Mouse (Mus musculus): ENCODE results near the gene G6pc3. TPM values are rescaled to one million over a fixed set of nuclear protein-coding genes. Genes with fewer than 3 reads are reported as not detected.

The G6pc3 gene
- total RNA-seq, 1 experiment from 2014 or later = 6.1 TPM

- peak; percentile 63 for ATAC-seq (replicated peaks; ENCODE audit: insufficient number of reproducible peaks, low FRiP score, low TSS enrichment, poor library complexity, severe bottlenecking)
These were observed 4.5 kb upstream of the G6pc3 start, which contains the start of gene Lsm12 for GRCm38 (mm10) chr11:102184646-102185495. Gene Lsm12 (minus strand): TSS chr11:102185296.

GRCm38 (mm10) chr11:102185677-102186076, 3.7 kb upstream of the G6pc3 start:
- no peak for ATAC-seq (replicated peaks; ENCODE audit: insufficient number of reproducible peaks, low FRiP score, low TSS enrichment, poor library complexity, severe bottlenecking)

GRCm38 (mm10) chr11:102186235-102186634, 3.2 kb upstream of the G6pc3 start:
- ATAC-seq (replicated peaks; ENCODE audit: insufficient number of reproducible peaks, low FRiP score, low TSS enrichment, poor library complexity, severe bottlenecking) = no peak

GRCm38 (mm10) chr11:102188980-102189379, 440 bp upstream of the G6pc3 start:
- no peak for ATAC-seq (replicated peaks; ENCODE audit: insufficient number of reproducible peaks, low FRiP score, low TSS enrichment, poor library complexity, severe bottlenecking)

GRCm38 (mm10) chr11:102190848-102191247, 1.4 kb downstream of the G6pc3 start:
- no peak for ATAC-seq (replicated peaks; ENCODE audit: insufficient number of reproducible peaks, low FRiP score, low TSS enrichment, poor library complexity, severe bottlenecking)

- ATAC-seq (replicated peaks; ENCODE audit: insufficient number of reproducible peaks, low FRiP score, low TSS enrichment, poor library complexity, severe bottlenecking) = no peak
These were observed 4.4 kb downstream of the G6pc3 start for GRCm38 (mm10) chr11:102193657-102194440.

GRCm38 (mm10) chr11:102196018-102196797, 6.8 kb downstream of the G6pc3 start:
- no peak for ATAC-seq (replicated peaks; ENCODE audit: insufficient number of reproducible peaks, low FRiP score, low TSS enrichment, poor library complexity, severe bottlenecking)

- ATAC-seq (replicated peaks; ENCODE audit: insufficient number of reproducible peaks, low FRiP score, low TSS enrichment, poor library complexity, severe bottlenecking) = no peak
These were observed 8.8 kb downstream of the G6pc3 start for GRCm38 (mm10) chr11:102198245-102198644.

GRCm38 (mm10) chr11:102199856-102200255, 10.4 kb downstream of the G6pc3 start:
- no peak for ATAC-seq (replicated peaks; ENCODE audit: insufficient number of reproducible peaks, low FRiP score, low TSS enrichment, poor library complexity, severe bottlenecking)

GRCm38 (mm10) chr11:102201408-102201821, 12.0 kb downstream of the G6pc3 start:
- ATAC-seq (replicated peaks; ENCODE audit: insufficient number of reproducible peaks, low FRiP score, low TSS enrichment, poor library complexity, severe bottlenecking) = no peak

- ATAC-seq (replicated peaks; ENCODE audit: insufficient number of reproducible peaks, low FRiP score, low TSS enrichment, poor library complexity, severe bottlenecking) = no peak
These were observed 17.1 kb downstream of the G6pc3 start for GRCm38 (mm10) chr11:102206481-102206880.

GRCm38 (mm10) chr11:102207825-102208777, 18.7 kb downstream of the G6pc3 start:
- no peak; the same call in 1 of the 2 replicates for ATAC-seq (replicated peaks; ENCODE audit: insufficient number of reproducible peaks, low FRiP score, low TSS enrichment, poor library complexity, severe bottlenecking)

- ATAC-seq (replicated peaks; ENCODE audit: insufficient number of reproducible peaks, low FRiP score, low TSS enrichment, poor library complexity, severe bottlenecking) = no peak
These were observed 19.4 kb downstream of the G6pc3 start for GRCm38 (mm10) chr11:102208846-102209245.

- ATAC-seq (replicated peaks; ENCODE audit: insufficient number of reproducible peaks, low FRiP score, low TSS enrichment, poor library complexity, severe bottlenecking) = peak; percentile 83
These were observed 20.3 kb downstream of the G6pc3 start for GRCm38 (mm10) chr11:102209742-102210141.

GRCm38 (mm10) chr11:102210185-102210584, 20.8 kb downstream of the G6pc3 start:
- ATAC-seq (replicated peaks; ENCODE audit: insufficient number of reproducible peaks, low FRiP score, low TSS enrichment, poor library complexity, severe bottlenecking) = no peak

GRCm38 (mm10) chr11:102211011-102211410, 21.6 kb downstream of the G6pc3 start:
- ATAC-seq (replicated peaks; ENCODE audit: insufficient number of reproducible peaks, low FRiP score, low TSS enrichment, poor library complexity, severe bottlenecking) = no peak

- ATAC-seq (replicated peaks; ENCODE audit: insufficient number of reproducible peaks, low FRiP score, low TSS enrichment, poor library complexity, severe bottlenecking) = no peak
These were observed 22.5 kb downstream of the G6pc3 start for GRCm38 (mm10) chr11:102211936-102212341.

Data from monocyte, adult 5-6 weeks (primary cell).